Mouse (Mus musculus) monocyte, adult 59 days (primary cell): ENCODE measurements around the gene Smarcd2. TPM values are rescaled to one million over a fixed set of nuclear protein-coding genes. Genes with fewer than 3 reads are reported as not detected.

ENCODE experiments used
- total RNA-seq, 2 experiments: library from RNA; stranded (reverse); gene quantifications; one replicate each; pipeline ENCODE4 v1.2.4; 2023

Smarcd2 gene
- total RNA-seq, result 100 to 1,000 TPM; 102 to 106 TPM

GRCm38 (mm10) chr11:106272644-106273310 is at the start of gene Smarcd2:
Smarcd2 (minus strand) TSS chr11:106272972.

GRCm38 (mm10) chr11:106314333-106314812 is 41.6 kb upstream of the Smarcd2 start, which contains the start of gene Cd79b:
Cd79b (minus strand) TSS chr11:106314762.

GRCm38 (mm10) chr11:106301765-106302164 is 29.0 kb upstream of the Smarcd2 start, which contains the start of gene Gh:
Gh (minus strand) TSS chr11:106301865.

GRCm38 (mm10) chr11:106276454-106276853 is 3.7 kb upstream of the Smarcd2 start, which contains the start of gene Tcam1:
Tcam1 (plus strand) TSS chr11:106276672.

GRCm38 (mm10) chr11:106255685-106256451 is 16.9 kb downstream of the Smarcd2 start, which contains the start of the genes Ftsj3 and Psmc5:
Ftsj3 (minus strand) TSS chr11:106256079.
Psmc5 (plus strand) TSS chr11:106256154.

GRCm38 (mm10) chr11:106216730-106217490 is 55.9 kb downstream of the Smarcd2 start, which contains the start of gene Ddx42:
Ddx42 (plus strand) TSS chr11:106216926.

GRCm38 (mm10) chr11:106215927-106216729 is 56.6 kb downstream of the Smarcd2 start, which contains the start of gene Ccdc47:
Ccdc47 (minus strand) TSS chr11:106216344.

Other genes starting within 250 kb of the Smarcd2 start
- gene Dcaf7, start 236.1 kb downstream of the Smarcd2 start, total RNA-seq, result 10 to 100 TPM; 59.0 to 63.9 TPM
- gene Taco1, start 206.9 kb downstream of the Smarcd2 start, total RNA-seq, result 1 to 10 TPM; 6.0 to 6.9 TPM
- gene Map3k3, start 188.4 kb downstream of the Smarcd2 start, total RNA-seq, result 100 to 1,000 TPM; 227 to 231 TPM
- 10 to 100 TPM in 1 of 2 experiments, 1 to 10 TPM in 1; 8.6 to 10.8 TPM for gene Gm10840, start 112.1 kb downstream of the Smarcd2 start, total RNA-seq
- 100 to 1,000 TPM; 248 to 268 TPM for gene Limd2, start 112.1 kb downstream of the Smarcd2 start, total RNA-seq
- gene Strada, start 70.8 kb downstream of the Smarcd2 start, total RNA-seq, result 10 to 100 TPM; 26.6 to 29.1 TPM
- gene Ccdc47, start 56.6 kb downstream of the Smarcd2 start, total RNA-seq, result 10 to 100 TPM; 37.6 to 52.1 TPM
- gene Ddx42, start 56.0 kb downstream of the Smarcd2 start, total RNA-seq, result 10 to 100 TPM; 47.0 to 51.3 TPM
- 10 to 100 TPM; 24.5 to 31.0 TPM for gene Ftsj3, start 16.9 kb downstream of the Smarcd2 start, total RNA-seq
- gene Psmc5, start 16.8 kb downstream of the Smarcd2 start, total RNA-seq, result 10 to 100 TPM; 36.6 to 43.2 TPM
- gene Tcam1, start 3.7 kb upstream of the Smarcd2 start, total RNA-seq, result not detected
- gene Gh, start 28.9 kb upstream of the Smarcd2 start, total RNA-seq, result not detected
- gene Cd79b, start 41.8 kb upstream of the Smarcd2 start, total RNA-seq, result 10 to 100 TPM; 12.8 to 15.6 TPM
- gene Scn4a, start 80.3 kb upstream of the Smarcd2 start, total RNA-seq, result 1 to 10 TPM in 1 of 2 experiments, under 1 TPM in 1; 0.12 to 1.5 TPM
- not detected for gene Prr29, start 92.5 kb upstream of the Smarcd2 start, total RNA-seq
- gene Icam2, start 115.1 kb upstream of the Smarcd2 start, total RNA-seq, result 10 to 100 TPM; 31.1 to 34.8 TPM
- 100 to 1,000 TPM; 106 to 121 TPM for gene Ern1, start 214.9 kb upstream of the Smarcd2 start, total RNA-seq